Mouse (Mus musculus) liver, postnatal 0 days (tissue): ENCODE results near the gene Mars. TPM values are rescaled to one million over a fixed set of nuclear protein-coding genes. Genes with fewer than 3 reads are reported as not detected.

ENCODE experiments used
- ATAC-seq: fragments of 200-750 bp; cut with Nextera tagmentation; 2 replicates; pipeline ENCODE4 v1.8.0; 2017; ENCODE audit warnings: mild to moderate bottlenecking, moderate library complexity
- DNase-seq: peaks from one replicate; pipeline ENCODE4 v3.0.0-alpha.2; 2016
- H3K27ac ChIP-seq: fragments of 300-500 bp; sonication (generic); 2 replicates; pipeline ENCODE4 v1.5.1; 2014; ENCODE audit warnings: antibody characterized with exemption, moderate library complexity, mild to moderate bottlenecking, low read depth
- H3K27me3 ChIP-seq: fragments of 300-500 bp; sonication (generic); 2 replicates; pipeline ENCODE4 v1.6.1; 2014; ENCODE audit warnings: low read length, control low read depth, mixed read lengths; ENCODE audit not compliant: insufficient read depth
- H3K36me3 ChIP-seq: fragments of 300-500 bp; sonication (generic); replicated peaks from 2 replicates; pipeline ENCODE4 v1.6.1; 2014; ENCODE audit warnings: mild to moderate bottlenecking, control low read depth, low read length, moderate library complexity, mixed read lengths; ENCODE audit not compliant: insufficient read depth
- H3K4me1 ChIP-seq: fragments of 300-500 bp; sonication (generic); 2 replicates; pipeline ENCODE4 v1.6.1; 2014; ENCODE audit warnings: antibody characterized with exemption, mild to moderate bottlenecking, control low read depth; ENCODE audit not compliant: insufficient read depth
- H3K4me2 ChIP-seq: fragments of 300-500 bp; sonication (generic); 2 replicates; pipeline ENCODE4 v1.6.1; 2014; ENCODE audit warnings: low read depth, mild to moderate bottlenecking, low read length, moderate library complexity, mixed read lengths
- H3K4me3 ChIP-seq: fragments of 300-500 bp; sonication (generic); 2 replicates; pipeline ENCODE4 v1.5.1; 2014; ENCODE audit warnings: low read depth, low read length
- H3K9ac ChIP-seq: fragments of 300-500 bp; sonication (generic); replicated peaks from 2 replicates; pipeline ENCODE4 v1.6.1; 2014; ENCODE audit warnings: mild to moderate bottlenecking, moderate library complexity
- H3K9me3 ChIP-seq: fragments of 300-500 bp; sonication (generic); 2 replicates; pipeline ENCODE4 v1.6.1; 2016; ENCODE audit warnings: mild to moderate bottlenecking, control low read depth, low read length, mixed read lengths
- CTCF ChIP-seq: sonication (generic); IDR thresholded peaks from 2 replicates; pipeline ENCODE4 v1.5.1; 2016; ENCODE audit warnings: antibody characterized with exemption, low read depth
- EP300 ChIP-seq: IDR thresholded peaks from 2 replicates; pipeline ENCODE4 v1.6.1; 2016; ENCODE audit warnings: antibody characterized with exemption, low read depth, mild to moderate bottlenecking
- WGBS: fragments of 180-500 bp; shearing (Covaris S2); extraction: QIAGEN DNeasy Blood & Tissue Kit; methylation state at CpG from one replicate; pipeline ENCODE4 v1.1.7; 2014; ENCODE audit not compliant: insufficient replicate concordance; 5-methylcytosine and 5-hydroxymethylcytosine counted together
- polyA plus RNA-seq: library from polyadenylated mRNA; unstranded; fragments of >200 nt; fragmentation: Nextera tagmentation; extraction: Ambion mirVana; gene quantifications from 2 replicates; pipeline ENCODE4 v1.2.1, GENCODE M21; 2015

Gene Mars
- polyA plus RNA-seq, 1 experiment from 2014 or later, result 62.3 TPM

DNA sequence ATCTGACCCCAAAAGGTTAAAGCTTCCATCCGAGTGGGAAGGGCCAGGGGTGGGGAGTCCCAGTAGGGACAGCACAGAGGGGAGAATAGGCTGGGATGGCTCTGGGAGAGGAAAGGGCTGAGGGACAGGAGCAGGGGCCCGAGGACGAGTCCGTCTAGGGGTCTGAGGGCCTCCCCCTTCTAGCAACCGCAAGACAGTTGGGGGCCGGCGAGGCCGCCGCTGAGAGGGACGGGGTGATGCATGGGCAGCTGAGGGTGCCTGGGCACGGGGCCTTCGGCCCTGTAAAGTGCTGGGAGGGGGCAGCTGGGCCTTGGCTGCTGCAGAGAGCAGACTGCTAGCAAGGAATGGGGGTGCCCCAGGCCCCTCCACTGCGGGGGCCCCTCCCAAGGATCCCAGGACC is 25.9 kb downstream of the Mars start:
- peaks cover 65% of the 10 kb centered on the region for H3K36me3 ChIP-seq
- no peak overlapping the region for H3K9ac ChIP-seq
- H3K9me3 ChIP-seq, result no peaks in the 10 kb centered on the region
- DNase-seq, result no peak
- TF ChIP-seq CTCF (no peak), EP300 (no peak)
- no peak for ATAC-seq
- WGBS, result 71% methylated on average over 11 of the region's 13 CpGs
- no peak overlapping the region for H3K4me3 ChIP-seq
- H3K4me1 ChIP-seq, result peaks cover 26% of the 10 kb centered on the region
- H3K4me2 ChIP-seq, result no peak overlapping the region
- no peaks in the 10 kb centered on the region for H3K27me3 ChIP-seq
- no peak overlapping the region for H3K27ac ChIP-seq

- no peak overlapping the region for H3K9ac ChIP-seq
- peaks cover 71% of the 10 kb centered on the region for H3K36me3 ChIP-seq
- no peak overlapping the region for H3K4me3 ChIP-seq
- H3K4me2 ChIP-seq, result no peak overlapping the region
- TF ChIP-seq EP300, result no peak
- no peak for TF ChIP-seq CTCF
- ATAC-seq (no peak), DNase-seq (no peak)
- 84% methylated on average over 11 of the region's 11 CpGs for WGBS
- H3K27me3 ChIP-seq, result no peaks in the 10 kb centered on the region
- H3K9me3 ChIP-seq, result no peaks in the 10 kb centered on the region
- H3K4me1 ChIP-seq, result peaks cover 23% of the 10 kb centered on the region
- no peak overlapping the region for H3K27ac ChIP-seq
These were observed 26.7 kb downstream of the Mars start for GRCm38 (mm10) chr10:127284724-127285500.

GRCm38 (mm10) chr10:127284105-127284622 is 27.4 kb downstream of the Mars start:
- H3K27ac ChIP-seq, result no peak overlapping the region
- peaks cover 77% of the 10 kb centered on the region for H3K36me3 ChIP-seq
- no peaks in the 10 kb centered on the region for H3K9me3 ChIP-seq
- no peak overlapping the region for H3K4me3 ChIP-seq
- DNase-seq (no peak), ATAC-seq (no peak)
- peaks cover 19% of the 10 kb centered on the region for H3K4me1 ChIP-seq
- H3K9ac ChIP-seq, result no peak overlapping the region
- TF ChIP-seq EP300, result no peak
- TF ChIP-seq CTCF, result no peak
- no peak overlapping the region for H3K4me2 ChIP-seq
- 95% methylated on average over 7 of the region's 7 CpGs for WGBS
- H3K27me3 ChIP-seq, result no peaks in the 10 kb centered on the region

DNA sequence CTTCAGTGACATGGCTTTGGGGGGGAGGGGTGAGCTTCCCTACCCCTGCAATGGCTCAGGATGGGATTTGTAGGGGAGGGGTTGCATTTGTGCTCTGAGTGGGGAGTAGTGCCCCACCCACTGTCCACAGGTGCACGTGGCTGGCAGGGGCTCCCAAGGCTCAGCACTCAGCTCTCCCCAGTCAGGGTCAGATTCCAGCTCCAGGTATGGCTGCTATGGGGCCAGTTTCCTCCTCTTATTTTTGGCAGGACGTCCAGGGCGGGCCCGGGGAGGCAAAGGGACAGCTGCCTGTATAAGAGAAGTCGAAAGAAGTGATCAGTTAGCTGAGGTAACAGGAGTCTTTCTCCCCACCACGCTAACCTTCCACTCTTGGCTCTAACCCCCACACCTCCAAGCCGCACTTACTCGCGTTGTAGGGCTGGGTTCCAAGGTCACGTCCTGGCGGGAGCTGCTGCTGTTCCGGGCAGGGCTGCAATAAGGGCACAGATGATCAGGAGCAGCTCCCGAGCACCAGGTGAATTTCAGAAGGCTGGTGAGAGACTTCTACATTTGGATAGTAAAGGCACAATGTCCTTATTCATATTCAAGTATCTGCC is 28.9 kb downstream of the Mars start:
- no peak overlapping the region for H3K9ac ChIP-seq
- TF ChIP-seq EP300 (no peak), CTCF (no peak)
- 64% methylated on average over 13 of the region's 13 CpGs for WGBS
- no peak for DNase-seq
- no peaks in the 10 kb centered on the region for H3K27me3 ChIP-seq
- no peak overlapping the region for H3K4me3 ChIP-seq
- no peak overlapping the region for H3K4me2 ChIP-seq
- H3K36me3 ChIP-seq, result peaks cover 87% of the 10 kb centered on the region
- ATAC-seq, result no peak
- H3K27ac ChIP-seq, result no peak overlapping the region
- no peaks in the 10 kb centered on the region for H3K9me3 ChIP-seq
- peaks cover 17% of the 10 kb centered on the region for H3K4me1 ChIP-seq

GRCm38 (mm10) chr10:127281316-127281715 is 30.3 kb downstream of the Mars start:
- Histone ChIP-seq H3K4me1 (peaks cover 3% of the 10 kb centered on the region), H3K9ac (no peak overlapping the region), H3K4me3 (no peak overlapping the region), H3K9me3 (no peaks in the 10 kb centered on the region), H3K4me2 (no peak overlapping the region), H3K27me3 (no peaks in the 10 kb centered on the region), H3K36me3 (peaks cover 89% of the 10 kb centered on the region), H3K27ac (no peak overlapping the region)
- TF ChIP-seq EP300 (no peak), CTCF (no peak)
- no peak for DNase-seq
- ATAC-seq, result no peak
- WGBS, result 79% methylated on average over 8 of the region's 8 CpGs

- WGBS, result 83% methylated on average over 1 of the region's 2 CpGs
- no peaks in the 10 kb centered on the region for H3K9me3 ChIP-seq
- H3K27me3 ChIP-seq, result no peaks in the 10 kb centered on the region
- H3K4me3 ChIP-seq, result no peak overlapping the region
- H3K9ac ChIP-seq, result no peak overlapping the region
- H3K4me1 ChIP-seq, result no peaks in the 10 kb centered on the region
- ATAC-seq (no peak), DNase-seq (no peak)
- peaks cover 87% of the 10 kb centered on the region for H3K36me3 ChIP-seq
- H3K4me2 ChIP-seq, result no peak overlapping the region
- no peak for TF ChIP-seq EP300
- TF ChIP-seq CTCF, result peak; percentile 42
- no peak overlapping the region for H3K27ac ChIP-seq
These were observed 31.9 kb downstream of the Mars start for GRCm38 (mm10) chr10:127279730-127280129.
